Mouse (Mus musculus) yolk sac, embryonic 10.5 days (tissue): ENCODE measurements at regions not wholly inside any gene's neighbourhood (a gene's known extent, or its start where the extent isn't known, plus 50 kb on each side); places are given as distances from the start of the nearest gene placed in this dataset.
"Not testable (repeated sequence)": the region's sequence is repeated elsewhere in the genome, so short reads cannot be mapped to it uniquely, and the experiment has no call there.

Experiments
- DNase-seq: peaks from one replicate; pipeline ENCODE4 v3.0.0-alpha.2; 2017; ENCODE audit warnings: low spot score

DNA sequence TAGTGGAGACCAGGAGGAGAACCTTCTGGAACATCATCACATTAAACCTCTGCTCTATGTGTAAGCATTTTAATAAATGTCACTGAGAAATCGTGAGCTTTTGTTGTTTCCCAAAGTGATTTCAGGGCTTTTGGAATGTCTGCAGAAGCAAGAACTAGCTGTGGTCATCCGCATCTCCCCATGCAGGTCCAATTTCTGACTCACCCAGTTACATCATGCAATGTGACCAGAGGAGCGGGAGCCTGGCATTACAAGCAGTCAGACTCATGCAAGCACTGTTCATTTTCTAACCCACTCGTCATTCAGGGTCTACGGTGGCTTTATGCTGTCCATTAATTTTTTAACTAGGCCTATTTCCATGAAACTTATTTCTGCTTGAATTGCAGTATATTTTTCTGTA lies 151.2 kb upstream of the Supt20 start:
- no peak for DNase-seq

DNA sequence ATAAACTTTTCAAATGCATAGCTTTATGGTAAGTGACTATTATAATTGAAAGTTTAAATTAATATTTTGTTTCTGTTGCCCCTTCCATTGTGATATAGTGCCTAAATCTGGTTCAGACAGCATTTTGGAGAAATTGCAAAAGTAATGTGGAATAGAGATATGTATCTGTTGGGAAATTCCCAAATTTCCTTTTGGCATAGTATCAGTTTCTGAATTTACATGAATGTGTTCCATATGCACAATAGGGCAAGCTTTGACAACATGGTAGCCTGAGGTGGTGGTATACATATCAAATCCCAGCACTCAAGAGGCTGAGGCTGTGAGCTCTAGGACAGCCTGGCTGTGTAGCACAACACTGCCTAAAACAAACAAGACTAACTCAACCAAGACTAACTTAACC lies 147.2 kb upstream of the Supt20 start:
- DNase-seq: no peak

DNA sequence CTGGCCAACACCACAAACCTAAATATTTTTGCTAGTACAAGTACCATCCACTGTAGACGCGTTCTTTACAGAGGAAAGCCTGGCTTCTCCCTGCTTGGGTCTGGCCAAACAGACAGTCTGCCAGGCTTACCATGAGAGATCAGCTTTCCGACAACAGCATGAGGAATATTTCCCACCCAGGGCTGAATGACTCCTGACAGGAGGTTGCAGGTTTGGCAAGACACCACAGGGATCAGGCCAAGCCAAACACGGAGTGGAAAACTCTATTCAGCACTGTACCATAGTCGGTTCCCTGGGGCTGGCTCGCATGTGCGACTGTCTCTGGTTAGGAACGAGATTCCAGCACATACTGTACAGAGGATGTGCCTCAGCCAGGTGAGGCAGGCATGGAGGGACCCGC lies 140.7 kb upstream of the Supt20 start:
- DNase-seq: peak; percentile 12

DNA sequence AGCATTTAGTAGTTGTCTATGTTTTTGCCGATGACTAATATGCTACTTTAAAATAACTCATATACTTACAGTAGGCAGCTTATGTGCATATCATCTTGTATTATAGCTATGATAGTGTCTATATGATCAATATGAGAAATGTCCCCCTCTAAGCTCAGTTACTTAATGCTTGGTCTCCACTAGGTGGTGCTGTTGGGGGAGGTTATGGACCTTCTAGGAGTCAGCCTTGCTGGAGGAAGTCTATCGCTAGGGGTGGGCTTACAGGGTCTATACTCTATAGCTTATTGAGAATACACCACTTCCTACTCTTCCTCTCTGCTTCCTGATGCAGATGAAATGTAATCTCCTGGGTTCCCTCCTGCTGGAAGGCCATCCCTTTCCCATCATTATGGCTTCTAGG lies 136.7 kb upstream of the Supt20 start:
- DNase-seq: no peak

DNA sequence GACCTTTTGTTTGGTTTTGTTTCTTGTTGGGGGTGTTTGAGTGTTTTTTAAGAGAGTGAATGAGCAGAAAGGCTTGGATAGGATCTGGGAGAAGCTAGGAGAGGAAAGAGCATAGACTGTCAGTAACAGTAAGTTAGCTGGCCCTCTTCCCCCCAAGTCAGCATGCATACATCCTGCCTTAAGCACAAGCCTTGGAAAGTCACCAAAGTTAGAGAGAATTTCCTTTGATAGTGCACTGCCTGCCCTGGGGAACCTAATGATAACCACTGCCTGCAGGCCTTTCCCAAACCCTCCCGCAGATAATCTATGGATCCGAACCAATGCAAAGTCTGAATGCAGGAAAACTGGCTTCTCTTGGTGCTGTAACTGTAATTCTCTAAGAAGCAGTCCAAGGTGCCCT lies 133.6 kb upstream of the Supt20 start:
- no peak for DNase-seq

DNA sequence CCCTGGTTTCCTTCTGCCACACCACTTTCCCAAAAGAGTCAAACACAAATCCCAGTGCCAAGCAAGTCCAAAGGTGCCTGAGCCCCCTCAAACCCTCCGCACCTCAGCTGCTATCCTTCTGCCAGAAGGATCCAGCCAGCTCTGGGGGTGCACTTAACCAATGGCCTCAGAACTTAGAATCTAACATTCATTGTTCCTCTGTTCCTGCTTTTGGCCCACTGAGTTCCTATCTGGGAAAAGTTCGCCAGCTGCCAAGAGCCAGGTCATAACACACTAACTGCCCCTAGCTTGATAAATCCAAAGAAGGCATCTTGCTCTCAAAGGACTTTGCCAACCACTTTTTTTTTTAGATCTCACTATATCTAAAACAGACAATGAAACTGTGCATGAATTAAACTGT lies 133.1 kb upstream of the Supt20 start:
- DNase-seq: no peak

DNA sequence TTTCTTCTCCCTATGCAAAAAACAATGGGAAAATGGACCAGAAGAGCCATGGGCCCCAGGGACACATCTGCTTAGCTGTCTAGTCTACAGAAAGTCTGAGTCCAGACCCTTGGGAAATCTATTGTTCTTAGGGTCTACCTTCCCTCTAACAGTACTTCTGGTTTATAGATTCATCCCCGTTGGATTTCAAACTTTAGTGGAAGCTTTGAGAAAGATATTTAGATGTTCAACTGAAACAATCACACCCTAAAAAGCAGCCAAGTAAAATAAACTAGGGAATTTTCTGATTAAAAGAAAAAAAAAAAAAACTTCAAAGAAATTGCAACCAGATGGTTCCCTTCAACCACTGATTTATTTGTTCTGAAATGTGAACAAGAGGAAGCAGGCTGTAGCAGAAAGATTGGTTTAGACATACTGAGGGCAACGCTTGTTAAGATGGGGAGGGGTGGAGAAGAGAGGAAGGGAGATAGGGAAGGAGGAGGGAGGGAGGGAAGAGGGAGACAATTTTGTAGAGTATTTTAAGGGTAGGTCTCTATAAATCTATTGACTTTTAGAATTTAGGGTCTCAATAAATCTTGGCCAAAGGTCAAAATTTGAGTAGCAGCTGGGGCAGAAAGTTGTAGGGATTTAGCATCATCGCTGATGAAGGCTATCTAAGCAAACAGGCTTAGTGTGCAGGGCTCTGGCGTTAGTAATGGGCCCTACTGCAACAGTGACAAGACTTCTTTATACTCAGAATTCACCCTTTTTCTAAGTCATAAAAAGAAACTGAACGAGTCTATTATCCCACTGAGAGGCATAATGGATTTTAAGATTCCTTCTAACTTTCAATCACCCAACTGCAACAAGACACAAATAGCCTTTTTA lies 132.3 kb upstream of the Supt20 start:
- DNase-seq: no peak

DNA sequence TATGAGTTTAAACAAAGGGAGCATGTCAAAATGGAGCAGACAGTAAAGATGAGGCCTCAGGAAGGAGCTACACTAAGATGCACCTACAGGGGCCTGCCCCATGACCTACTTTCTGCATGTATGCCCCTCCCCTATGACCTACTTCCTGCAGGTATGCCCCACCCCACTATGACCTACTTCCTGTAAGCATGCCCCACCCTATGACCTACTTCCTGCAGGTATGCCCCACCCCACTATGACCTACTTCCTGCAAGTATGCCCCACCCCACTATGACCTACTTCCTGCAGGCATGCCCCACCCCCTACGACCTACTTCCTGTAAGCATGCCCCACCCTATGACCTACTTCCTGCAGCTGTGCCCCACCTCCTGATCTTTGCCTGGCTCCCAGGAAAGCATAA lies 125.3 kb upstream of the Supt20 start:
- DNase-seq: no peak

DNA sequence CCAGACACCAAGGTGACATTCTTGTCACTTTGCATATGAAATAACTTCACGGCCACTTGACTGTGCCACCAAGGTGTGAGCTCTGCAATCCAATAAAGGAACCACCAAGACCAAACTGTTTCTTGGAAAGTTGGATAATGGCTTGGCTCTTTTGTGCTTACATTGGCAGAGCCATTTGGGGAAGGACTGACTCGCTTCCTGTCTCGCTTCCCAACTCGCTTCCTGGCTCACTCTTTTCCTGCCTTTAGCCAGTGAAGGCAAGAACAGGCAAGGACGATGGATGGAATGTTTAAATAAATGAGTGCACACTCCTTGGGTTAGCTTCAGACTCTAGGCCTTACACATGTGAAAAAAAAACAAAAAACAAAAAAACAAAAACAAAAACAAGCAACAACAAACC lies 124.5 kb upstream of the Supt20 start:
- DNase-seq: no peak

DNA sequence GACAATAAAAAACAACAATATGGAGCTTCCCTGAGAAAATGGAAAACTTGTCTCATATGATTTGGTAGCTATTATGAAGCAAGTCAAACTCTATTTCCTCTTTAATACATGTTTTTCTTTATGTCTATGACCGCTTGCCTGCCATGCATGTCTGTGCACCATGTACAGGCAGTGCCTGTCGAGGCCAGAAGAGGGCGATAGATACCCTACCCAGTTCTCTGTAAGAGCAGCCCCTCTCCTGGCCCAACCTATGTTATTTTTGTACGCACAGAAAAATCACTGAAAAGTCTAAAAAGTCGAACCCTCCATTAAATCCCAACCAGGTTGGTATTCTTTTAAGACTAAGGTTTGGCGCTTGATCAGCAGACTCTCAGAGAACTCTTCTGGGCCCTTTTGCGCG lies 122.1 kb upstream of the Supt20 start:
- DNase-seq: no peak

DNA sequence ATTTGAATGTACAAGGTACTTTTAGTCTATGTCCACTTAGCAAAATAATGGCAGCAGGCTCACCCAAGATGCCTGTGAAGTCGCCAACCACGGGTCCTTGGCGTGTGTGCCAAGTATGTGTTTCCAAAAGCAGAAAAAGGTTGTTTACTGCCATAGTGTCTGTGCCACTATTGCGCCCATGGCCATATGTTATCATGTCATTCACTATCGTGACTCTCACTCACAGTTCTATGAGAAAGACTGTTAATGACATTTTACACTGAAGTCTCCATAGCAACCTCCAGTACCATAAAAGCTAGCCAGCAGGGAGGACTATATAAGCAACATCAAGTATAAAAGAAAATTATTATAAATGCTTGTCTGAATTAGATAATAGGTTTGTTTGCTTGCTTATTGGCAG lies 114.8 kb upstream of the Supt20 start:
- DNase-seq: no peak

DNA sequence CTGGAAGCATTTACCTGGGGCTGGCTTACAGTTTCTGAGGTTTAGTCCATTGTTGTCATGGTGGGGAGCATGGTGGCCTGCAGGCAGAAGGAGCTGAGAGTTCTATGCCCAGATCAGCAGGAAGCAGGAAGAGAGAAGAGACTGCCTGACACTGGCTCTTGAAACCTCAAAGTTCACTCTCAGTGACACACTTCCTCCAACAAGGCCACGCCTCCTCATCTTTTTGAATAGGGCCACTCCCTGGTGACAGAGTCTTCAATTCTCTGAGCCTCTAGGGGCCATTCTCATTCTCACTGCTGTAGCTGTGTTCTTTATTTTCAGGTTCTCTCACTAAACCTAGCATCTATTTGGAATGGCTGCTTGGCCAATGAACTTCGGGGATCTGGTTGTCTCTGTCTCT lies 113.2 kb upstream of the Supt20 start:
- no peak for DNase-seq

DNA sequence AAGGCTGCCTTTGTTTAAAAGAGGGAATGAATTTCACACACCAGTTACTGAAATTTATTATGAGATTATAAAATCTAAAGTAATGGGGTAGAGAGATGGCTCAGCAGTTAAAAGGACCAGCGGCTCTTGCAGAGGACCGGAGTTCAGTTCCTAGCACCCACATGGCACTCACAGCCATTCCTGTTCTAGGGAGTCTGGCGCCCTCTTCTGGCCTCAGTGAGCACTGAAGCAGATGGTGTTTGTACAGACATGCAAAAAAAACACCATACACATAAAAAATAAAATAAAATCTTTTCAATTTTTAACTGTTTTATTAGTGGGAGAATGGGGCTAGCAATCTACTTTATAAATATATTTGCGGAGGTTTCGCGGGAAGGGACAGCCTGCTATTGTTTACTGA lies 112.3 kb upstream of the Supt20 start:
- DNase-seq: no peak

DNA sequence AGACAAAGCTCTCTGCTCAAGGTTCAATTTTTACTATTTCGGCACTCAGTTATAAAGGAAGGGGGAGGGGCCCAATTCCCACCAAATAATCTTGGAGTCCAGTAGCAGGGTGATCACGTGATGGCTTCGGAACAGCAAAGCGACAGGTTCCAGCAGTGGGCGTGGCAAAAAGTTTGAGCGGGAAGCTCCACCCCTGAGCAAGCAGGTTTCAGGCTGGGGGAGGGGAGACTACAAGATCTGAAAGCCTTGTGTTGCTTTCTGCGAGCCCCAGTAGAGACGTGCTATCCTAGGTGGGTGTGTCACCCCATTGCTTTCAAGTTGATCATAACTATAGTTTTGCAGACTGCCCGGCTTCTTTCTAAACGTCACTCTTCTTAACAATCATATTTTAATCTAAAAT lies 106.8 kb upstream of the Supt20 start:
- not testable (repeated sequence) for DNase-seq

DNA sequence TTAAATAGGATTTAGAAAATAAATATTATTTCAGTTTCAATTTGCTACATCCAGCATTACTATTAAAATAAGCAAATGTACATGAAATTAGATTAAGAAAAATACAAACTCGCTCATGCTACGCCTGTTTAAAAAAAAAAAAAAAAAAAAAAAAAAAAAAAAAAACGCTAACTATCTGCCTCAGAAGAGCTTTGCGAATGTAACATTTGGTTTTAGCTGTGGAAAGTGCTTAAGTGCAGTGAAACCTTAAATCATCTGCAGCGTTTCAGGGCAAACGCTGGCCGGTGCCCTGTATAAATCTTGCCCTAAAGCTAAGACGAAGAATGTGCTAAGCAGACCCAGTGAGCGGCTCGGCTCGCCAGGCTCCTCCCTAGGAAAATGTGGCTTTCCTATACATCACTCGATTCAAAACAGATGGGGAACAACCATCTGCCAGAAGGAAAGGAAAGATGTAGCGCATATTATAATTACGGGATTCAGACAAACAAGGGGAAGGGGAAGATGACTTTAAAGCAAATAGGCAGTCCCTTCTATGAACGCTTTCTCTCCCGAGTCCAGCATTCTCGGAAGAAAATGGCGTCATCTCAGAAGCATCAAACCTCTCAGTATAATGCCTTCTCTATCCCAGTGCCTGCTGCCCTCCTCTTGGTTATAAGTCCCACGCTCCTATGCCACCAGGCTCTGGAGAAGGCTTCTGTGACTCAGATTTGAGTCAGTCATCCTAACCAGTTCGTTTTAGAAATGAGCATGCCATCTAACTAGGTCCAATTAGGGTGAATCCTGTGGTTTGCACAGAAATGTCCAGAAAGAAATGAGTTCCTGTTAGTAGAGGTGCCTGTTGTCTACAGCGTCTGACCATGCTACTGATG lies 105.2 kb upstream of the Supt20 start:
- peak; percentile 14 for DNase-seq

DNA sequence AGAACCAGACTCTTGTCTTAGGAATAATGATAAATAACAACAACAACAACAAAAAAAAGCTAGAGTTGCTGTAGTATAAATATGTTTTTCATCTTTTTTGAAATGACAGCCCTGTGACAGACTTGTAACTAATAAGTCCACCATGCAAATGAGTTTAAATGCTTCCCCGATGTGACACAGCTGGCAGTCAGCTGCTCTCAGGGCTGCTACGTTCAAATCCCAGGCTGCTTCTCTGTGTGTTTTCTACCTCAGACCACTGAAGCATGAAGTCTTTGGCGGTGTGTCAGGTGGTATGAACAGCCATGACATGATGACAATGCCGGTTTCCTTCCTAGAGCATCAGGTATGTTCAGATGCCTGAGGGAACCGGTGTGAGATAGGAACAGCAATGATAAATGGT lies 104.4 kb upstream of the Supt20 start:
- no peak for DNase-seq

DNA sequence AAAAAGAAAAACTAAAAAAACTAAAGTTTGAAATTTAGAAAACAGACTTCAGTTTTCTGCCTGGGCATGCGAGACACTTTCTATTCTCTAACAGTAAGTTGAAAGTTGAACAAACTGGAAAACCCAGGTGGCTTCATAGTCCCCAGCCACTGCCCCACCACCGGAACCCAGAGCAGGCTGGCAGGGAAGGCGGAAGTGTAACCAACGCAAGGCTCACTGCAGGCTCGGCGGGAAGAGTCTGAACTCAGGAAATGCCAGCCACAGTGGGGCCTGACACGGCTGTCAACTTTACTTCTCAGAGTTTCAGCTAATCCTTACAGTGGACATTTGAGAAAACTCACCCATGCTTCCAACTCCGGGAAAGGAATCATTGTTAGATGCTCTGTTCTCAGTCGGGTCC lies 102.6 kb upstream of the Supt20 start:
- no peak for DNase-seq

DNA sequence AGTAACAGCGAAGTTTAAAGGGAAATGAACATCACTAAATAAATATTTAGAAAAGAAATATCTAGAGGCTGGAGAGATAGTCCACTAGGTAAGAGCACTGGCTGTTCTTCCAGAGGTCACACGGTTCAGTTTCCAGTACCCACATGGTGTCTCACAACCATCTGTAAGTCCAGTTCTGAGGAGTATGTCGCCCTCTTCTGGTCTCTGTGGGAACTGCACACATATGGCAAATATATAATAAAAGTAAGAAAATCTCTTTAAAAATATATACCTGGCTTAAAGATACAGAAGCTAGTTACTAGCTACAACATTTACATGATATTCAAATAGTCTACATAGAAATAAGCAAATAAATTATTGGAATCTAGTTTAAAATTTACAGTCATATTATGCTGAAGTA lies 101.4 kb upstream of the Supt20 start:
- no peak for DNase-seq

DNA sequence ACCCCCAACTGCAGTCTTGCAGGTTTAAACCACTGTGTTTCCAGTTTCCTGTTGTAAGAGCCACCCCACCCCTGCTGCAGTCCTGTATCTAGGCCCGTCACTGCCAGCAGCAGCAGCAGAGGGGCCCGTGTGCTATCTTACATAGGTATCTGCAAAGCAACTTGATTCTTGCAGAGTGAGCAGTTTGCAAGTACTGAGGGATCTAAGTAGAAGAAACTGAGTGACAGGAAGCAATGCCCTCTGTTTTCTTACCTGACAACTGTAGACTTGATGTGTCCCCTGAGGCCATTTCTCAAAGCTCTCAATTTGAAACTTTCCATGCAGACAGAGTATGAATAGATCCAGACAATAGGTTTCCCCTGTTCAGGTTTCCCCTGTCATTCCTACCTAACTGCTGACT lies 100.5 kb upstream of the Supt20 start:
- DNase-seq: no peak

DNA sequence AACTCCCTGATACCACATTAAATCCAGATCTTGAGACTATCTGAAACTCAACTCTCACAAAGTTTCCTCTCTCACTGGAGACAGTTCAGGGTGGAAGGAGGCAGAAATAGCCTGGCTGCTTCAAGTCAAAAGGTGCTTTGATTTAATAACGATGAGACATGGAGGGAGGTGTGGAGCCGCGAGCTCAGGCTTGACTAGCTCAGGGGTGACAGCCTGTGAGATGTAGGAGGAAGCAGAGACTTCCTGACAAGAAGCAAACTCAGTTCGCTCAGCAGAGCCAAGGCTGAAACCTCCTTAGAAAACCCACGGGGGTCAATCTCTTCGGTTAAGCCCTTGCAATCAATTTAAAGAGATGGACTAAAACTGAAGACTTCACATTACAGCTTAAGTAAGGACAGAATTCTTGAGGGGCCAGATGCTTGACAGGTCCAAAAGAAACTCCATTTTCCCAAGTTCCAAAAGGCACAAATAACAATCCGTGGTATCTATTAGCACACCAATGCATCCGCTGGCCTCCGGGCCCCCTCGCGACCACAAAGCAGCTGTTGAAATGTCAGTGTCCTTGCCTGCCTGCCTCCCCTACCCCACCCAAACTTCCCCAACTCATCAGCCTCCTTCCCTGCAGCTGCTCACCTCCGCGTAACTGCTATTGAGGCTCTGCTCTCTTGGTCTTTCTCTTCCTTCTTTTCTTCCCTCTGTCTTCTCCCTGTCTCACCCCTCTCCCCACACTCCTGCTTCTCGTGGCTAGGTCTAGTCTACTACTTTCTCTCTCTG lies 99.8 kb upstream of the Supt20 start:
- DNase-seq: no peak

DNA sequence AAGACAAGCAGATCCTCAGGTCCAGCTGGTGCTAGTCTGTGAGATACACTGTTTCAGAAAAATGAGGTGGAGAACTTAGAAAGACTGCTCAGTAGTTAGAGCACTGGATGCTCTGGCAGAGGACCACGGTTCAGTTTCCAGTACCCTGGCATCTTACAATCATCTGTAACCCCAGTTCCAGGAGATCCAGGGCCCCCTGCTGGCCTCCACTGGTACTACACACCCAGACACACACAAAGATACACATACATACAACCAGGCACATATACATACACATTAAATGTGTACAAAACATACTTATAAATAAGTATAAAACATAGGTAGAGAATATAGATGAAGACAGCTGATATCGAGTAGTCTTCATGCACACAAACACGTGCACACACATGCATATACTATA lies 97.4 kb upstream of the Supt20 start:
- no peak for DNase-seq
